Comparison of ENCODE assay signal across 9 mouse cellular contexts in genomic region chr3:51889776-51890175, GRCm38 (mm10).
DNase-seq lines count a peak whose midpoint lies in the region; ATAC-seq lines count a peak whose summit lies in the region.
"Had no signal": no experiment of that assay in that cellular context is flagged by ENCODE, and none has a peak within 500 bp of the region (broad histone marks: within the 10 kb centered on the region; RNA-seq: fewer than 3 reads in every experiment).

No protein-coding gene starts in this region.

- no peak overlapping the region for H3K9ac ChIP-seq in limb, embryonic 12.5 days (replicated peaks)
- no peak overlapping the region for H3K9ac ChIP-seq in limb, embryonic 15.5 days

- no peaks in the 10 kb centered on the region for H3K36me3 ChIP-seq in limb, embryonic 12.5 days
- H3K36me3 ChIP-seq in limb, embryonic 10.5 days, result no peaks in the 10 kb centered on the region
- H3K36me3 ChIP-seq in hindbrain, embryonic 10.5 days, result no peaks in the 10 kb centered on the region
- H3K36me3 ChIP-seq in limb, embryonic 15.5 days, result no peaks in the 10 kb centered on the region
- H3K36me3 ChIP-seq: embryonic facial prominence, embryonic 13.5 days had no signal

- peaks cover 29% of the 10 kb centered on the region for H3K4me1 ChIP-seq in limb, embryonic 12.5 days (replicated peaks)
- peaks cover 25% of the 10 kb centered on the region for H3K4me1 ChIP-seq in limb, embryonic 10.5 days
- H3K4me1 ChIP-seq in hindbrain, embryonic 10.5 days (replicated peaks), result peaks cover 28% of the 10 kb centered on the region
- peaks cover 26% of the 10 kb centered on the region for H3K4me1 ChIP-seq in limb, embryonic 15.5 days

- no peak overlapping the region for H3K4me2 ChIP-seq in limb, embryonic 12.5 days
- H3K4me2 ChIP-seq in limb, embryonic 15.5 days, result no peak overlapping the region

- H3K27ac ChIP-seq in limb, embryonic 12.5 days, result peak overlapping the region; percentile 41; the same call in 1 of the 2 replicates
- no peak overlapping the region for H3K27ac ChIP-seq in limb, embryonic 10.5 days
- peak overlapping the region; percentile 81 for H3K27ac ChIP-seq in hindbrain, embryonic 10.5 days
- H3K27ac ChIP-seq in limb, embryonic 15.5 days, result peak overlapping the region; percentile 9; the same call in 1 of the 2 replicates

- 75% methylated on average over 5 of the region's 5 CpGs for WGBS in limb, embryonic 12.5 days
- WGBS in limb, embryonic 10.5 days, result 71% methylated on average over 5 of the region's 5 CpGs
- 69% methylated on average over 5 of the region's 5 CpGs for WGBS in hindbrain, embryonic 10.5 days
- whole genome bisulfite sequencing in limb, embryonic 15.5 days, result 46% methylated on average over 5 of the region's 5 CpGs

- H3K9me3 ChIP-seq in limb, embryonic 12.5 days, result no peaks in the 10 kb centered on the region
- H3K9me3 ChIP-seq in limb, embryonic 10.5 days (replicated peaks), result no peaks in the 10 kb centered on the region
- no peaks in the 10 kb centered on the region for H3K9me3 ChIP-seq in hindbrain, embryonic 10.5 days
- no peaks in the 10 kb centered on the region for H3K9me3 ChIP-seq in limb, embryonic 15.5 days
- H3K9me3 ChIP-seq: embryonic facial prominence, embryonic 13.5 days had no signal

- H3K27me3 ChIP-seq in limb, embryonic 12.5 days, result no peaks in the 10 kb centered on the region
- H3K27me3 ChIP-seq in limb, embryonic 10.5 days (ENCODE audit: low read depth, poor library complexity, severe bottlenecking), result no peaks in the 10 kb centered on the region; the same call in 1 of the 2 replicates
- H3K27me3 ChIP-seq in hindbrain, embryonic 10.5 days (ENCODE audit: insufficient read depth, poor library complexity, severe bottlenecking), result 0 out of 2 replicates have a peak, but pooled peaks cover 8% of the 10 kb centered on the region
- no peaks in the 10 kb centered on the region for H3K27me3 ChIP-seq in limb, embryonic 15.5 days
- H3K27me3 ChIP-seq: embryonic facial prominence, embryonic 13.5 days had no signal

- ATAC-seq in limb, embryonic 12.5 days (ENCODE audit: insufficient number of reproducible peaks, insufficient read depth, low FRiP score, low TSS enrichment, low read depth), result no peak
- no peak for ATAC-seq in limb, embryonic 15.5 days (ENCODE audit: insufficient number of reproducible peaks, low FRiP score, low TSS enrichment, low read depth)

- H3K4me3 ChIP-seq in limb, embryonic 12.5 days (replicated peaks), result no peak overlapping the region
- no peak overlapping the region for H3K4me3 ChIP-seq in limb, embryonic 10.5 days
- no peak overlapping the region for H3K4me3 ChIP-seq in hindbrain, embryonic 10.5 days
- no peak overlapping the region for H3K4me3 ChIP-seq in limb, embryonic 15.5 days
- H3K4me3 ChIP-seq: embryonic facial prominence, embryonic 13.5 days had no signal

- DNase-seq in limb, embryonic 10.5 days (ENCODE audit: low spot score), result no peak
- DNase-seq in cerebellum, postnatal 36 days, result peak; percentile 90 to 91
- no peak for DNase-seq in hindbrain, embryonic 10.5 days (ENCODE audit: low spot score)
- peak; percentile 53 for DNase-seq in right cerebral cortex, postnatal 14 days
- DNase-seq in spleen, postnatal 36 days (ENCODE audit: low spot score in 2 of 2), result no peak
- no peak for DNase-seq in spleen, adult 18-20 months

Comparison
In these comparisons a context has a peak if more than half of its experiments do, and no peak if none do; other contexts are left out.
1. DNase-seq: peak in cerebellum, postnatal 36 days (2 of 2) and right cerebral cortex, postnatal 14 days (single experiment); none in limb, embryonic 10.5 days (single experiment), hindbrain, embryonic 10.5 days (single experiment), spleen, postnatal 36 days (0 of 2) and spleen, adult 18-20 months (0 of 2).